Mouse (Mus musculus) heart, embryonic 12.5 days (tissue): ENCODE results near the gene Kcnt1. TPM values are rescaled to one million over a fixed set of nuclear protein-coding genes. Genes with fewer than 3 reads are reported as not detected.

Source experiments
- polyA plus RNA-seq: library from polyadenylated mRNA; unstranded; fragments of >200 nt; fragmentation: Nextera tagmentation; extraction: Ambion mirVana; gene quantifications from 2 replicates; pipeline ENCODE4 v1.2.1, GENCODE M21; 2016

Gene Kcnt1
- polyA plus RNA-seq, 1 experiment from 2014 or later: not detected

Other genes with a start within 250 kb of the Kcnt1 start
- 0.12 and 0.14 TPM in 2 replicates for gene Ccdc183, start 246.1 kb upstream of the Kcnt1 start, polyA plus RNA-seq
- gene Tmem141, start 241.7 kb upstream of the Kcnt1 start, polyA plus RNA-seq: 15.3 and 17.8 TPM in 2 replicates
- 0.63 and 1.1 TPM in 2 replicates for gene Fcna, start 235.7 kb upstream of the Kcnt1 start, polyA plus RNA-seq
- gene Lcn8, start 210.6 kb upstream of the Kcnt1 start, polyA plus RNA-seq: not detected in 2 replicates
- gene Lcn5, start 205.8 kb upstream of the Kcnt1 start, polyA plus RNA-seq: not detected in 2 replicates
- not detected in 2 replicates for gene Lcn6, start 186.9 kb upstream of the Kcnt1 start, polyA plus RNA-seq
- not detected in 2 replicates for gene Lcn10, start 181.0 kb upstream of the Kcnt1 start, polyA plus RNA-seq
- gene Obp2a, start 163.7 kb upstream of the Kcnt1 start, polyA plus RNA-seq: not detected in 2 replicates
- gene Bmyc, start 157.0 kb upstream of the Kcnt1 start, polyA plus RNA-seq: 57.5 and 58.9 TPM in 2 replicates
- gene Obp2b, start 126.7 kb upstream of the Kcnt1 start, polyA plus RNA-seq: not detected in 2 replicates
- not detected in 2 replicates for gene Lcn3, start 98.2 kb upstream of the Kcnt1 start, polyA plus RNA-seq
- not detected in 2 replicates for gene Lcn11, start 86.7 kb upstream of the Kcnt1 start, polyA plus RNA-seq
- not detected in 2 replicates for gene Gm13539, start 81.5 kb upstream of the Kcnt1 start, polyA plus RNA-seq
- not detected in 2 replicates for gene Glt6d1, start 47.9 kb upstream of the Kcnt1 start, polyA plus RNA-seq
- gene Lcn9, start 40.6 kb upstream of the Kcnt1 start, polyA plus RNA-seq: not detected in 2 replicates
- gene Sohlh1, start 16.5 kb upstream of the Kcnt1 start, polyA plus RNA-seq: not detected in 2 replicates
- 17.9 and 22.1 TPM in 2 replicates for gene Camsap1, start 119.5 kb downstream of the Kcnt1 start, polyA plus RNA-seq
- 107 and 111 TPM in 2 replicates for gene Ubac1, start 158.0 kb downstream of the Kcnt1 start, polyA plus RNA-seq